Mouse (Mus musculus) retina, postnatal 7 days (tissue): Measurements from ENCODE around the gene Acp2.

Experiments used
- DNase-seq: peaks from one replicate; pipeline ENCODE4 v3.0.0-alpha.2; 2012; ENCODE audit warnings: low read depth, low spot score

Gene Acp2

DNA sequence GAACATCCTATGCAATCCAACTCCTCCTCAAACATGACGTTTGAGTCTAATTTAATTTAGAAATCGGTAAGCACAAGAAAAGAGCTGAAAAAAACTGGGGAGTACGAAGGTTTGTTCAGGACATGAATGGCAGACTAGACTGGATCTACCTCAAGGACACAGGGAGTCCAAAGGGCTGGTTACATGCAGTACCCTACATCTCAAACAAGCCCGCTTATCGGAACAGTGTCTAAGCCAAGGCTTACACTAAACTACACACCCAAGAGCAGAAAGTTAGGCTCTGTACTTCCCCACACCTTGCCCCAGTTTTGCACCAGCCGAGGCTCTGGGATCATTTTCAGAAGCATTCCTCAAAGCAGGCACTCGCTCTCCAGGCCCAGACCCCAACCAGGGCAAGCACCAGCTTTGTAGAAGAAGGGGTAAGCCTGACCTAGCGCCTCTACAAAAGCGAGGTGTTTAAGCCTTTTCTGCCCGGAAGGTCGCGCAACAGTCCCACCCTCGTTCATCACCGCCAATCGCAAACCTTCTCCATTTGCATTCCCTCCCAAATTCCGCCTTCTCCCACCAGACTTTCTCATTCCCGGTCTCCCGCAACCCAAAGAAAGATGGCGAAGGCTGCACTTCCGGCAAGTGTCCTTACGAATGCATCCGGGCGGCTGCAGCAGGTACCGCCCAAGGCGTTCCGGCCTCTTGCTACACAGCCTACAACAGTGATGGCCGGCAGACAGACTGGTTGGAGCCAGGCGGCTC, at the start of gene Acp2, which contains the start of gene Nr1h3:
Gene Acp2, plus strand, starts transcription at position 664 of the 750 bp plus-strand sequence.
Gene Nr1h3, minus strand, starts transcription at position 613 of the 750 bp plus-strand sequence.
- DNase-seq = peak; percentile 87

DNA sequence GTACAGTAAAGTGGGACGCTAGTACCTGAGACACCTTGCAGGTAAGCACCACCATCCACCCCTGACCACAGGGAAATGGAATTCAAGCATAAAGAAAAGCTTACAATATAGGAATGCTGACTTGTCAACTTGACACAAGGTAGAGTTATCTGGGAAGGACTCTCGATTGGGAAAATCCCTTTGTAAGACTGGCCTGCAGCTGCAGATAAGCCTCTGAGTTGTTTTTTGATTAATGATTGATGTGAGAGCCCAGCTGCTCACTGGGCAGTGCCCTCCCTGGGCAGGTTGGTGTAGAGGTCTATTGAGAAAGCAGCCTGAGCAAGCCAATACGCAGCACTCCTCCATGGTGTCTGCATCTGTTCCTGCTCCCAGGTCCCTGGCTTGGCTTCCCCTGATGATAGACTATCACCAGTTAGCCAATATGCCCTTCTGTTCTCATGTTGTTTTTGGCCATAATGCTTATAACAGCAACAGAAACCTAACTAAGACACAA, 49.8 kb upstream of the Acp2 start:
- no peak for DNase-seq

DNA sequence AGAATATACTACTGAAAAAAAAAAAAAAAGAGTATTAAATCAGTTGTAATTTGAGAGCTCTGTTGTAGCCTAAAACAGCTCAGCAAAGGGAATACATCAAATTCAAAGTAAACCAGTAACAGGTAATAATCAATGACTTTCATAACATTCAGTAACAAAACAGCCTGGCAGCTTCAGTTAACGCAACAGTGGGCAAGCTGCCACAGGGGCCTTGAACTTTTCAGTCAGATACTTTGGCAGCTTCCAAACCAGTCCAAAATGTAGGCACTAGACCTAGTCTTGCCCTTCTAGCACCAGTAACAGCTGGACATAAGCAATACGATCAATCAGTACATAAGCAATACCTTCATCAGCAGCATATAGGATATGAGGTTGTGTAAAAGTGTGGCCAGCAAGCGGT, 48.6 kb upstream of the Acp2 start:
- DNase-seq = no peak

DNA sequence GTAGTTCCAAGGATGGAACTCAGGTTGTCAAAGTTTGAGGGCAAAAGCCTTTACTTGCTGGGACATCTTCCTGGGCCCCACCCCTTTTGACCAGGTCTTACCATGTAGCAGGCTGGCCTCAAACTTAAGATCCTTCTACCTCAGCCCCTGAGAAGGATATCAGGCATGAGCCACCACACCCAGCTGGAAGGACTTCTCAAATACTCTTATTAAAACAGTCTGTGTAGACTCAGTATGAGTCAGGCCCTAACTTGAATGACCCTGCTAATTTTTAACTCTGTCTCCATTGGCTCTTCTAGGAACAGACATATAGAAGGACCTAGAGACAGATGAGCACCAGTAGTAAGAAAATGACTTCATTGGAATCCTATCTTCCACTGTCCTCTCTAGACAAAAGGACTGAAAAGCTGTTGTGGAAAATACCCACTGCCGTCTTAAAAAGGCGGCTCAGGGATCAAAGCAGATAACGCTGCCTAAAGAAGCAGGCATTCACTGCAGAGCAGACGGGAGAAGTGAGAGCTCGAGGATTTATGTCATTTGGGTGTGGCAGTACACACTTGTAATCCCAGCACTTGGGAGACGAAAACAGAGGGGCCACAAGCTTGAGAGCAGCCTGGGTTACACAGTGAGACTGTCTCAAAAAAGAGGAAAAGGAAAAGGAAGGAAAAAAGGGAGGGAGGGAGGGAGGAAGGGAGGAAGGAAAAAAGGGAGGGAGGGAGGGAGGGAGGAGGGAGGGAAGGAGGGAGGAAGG, 45.5 kb upstream of the Acp2 start:
- no peak for DNase-seq

DNA sequence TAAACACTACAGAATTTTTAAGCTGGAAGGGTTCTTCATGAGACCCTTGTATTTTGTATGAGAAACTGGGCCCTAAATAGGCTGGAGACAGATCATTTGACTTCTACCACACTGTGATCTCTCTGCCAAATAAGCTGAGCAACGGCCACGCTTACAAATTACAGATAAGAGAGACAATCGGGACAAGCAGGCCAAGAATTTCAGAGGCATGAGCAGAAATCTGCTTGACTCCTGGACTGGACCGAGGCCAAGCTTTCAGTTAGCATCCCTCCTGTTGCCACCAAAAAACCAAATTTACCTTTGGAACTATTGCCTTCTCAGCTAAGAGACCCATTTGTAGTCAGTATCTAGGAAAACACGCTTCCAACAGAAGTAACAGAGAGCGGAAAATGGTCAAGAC, 42.1 kb upstream of the Acp2 start:
- no peak for DNase-seq

DNA sequence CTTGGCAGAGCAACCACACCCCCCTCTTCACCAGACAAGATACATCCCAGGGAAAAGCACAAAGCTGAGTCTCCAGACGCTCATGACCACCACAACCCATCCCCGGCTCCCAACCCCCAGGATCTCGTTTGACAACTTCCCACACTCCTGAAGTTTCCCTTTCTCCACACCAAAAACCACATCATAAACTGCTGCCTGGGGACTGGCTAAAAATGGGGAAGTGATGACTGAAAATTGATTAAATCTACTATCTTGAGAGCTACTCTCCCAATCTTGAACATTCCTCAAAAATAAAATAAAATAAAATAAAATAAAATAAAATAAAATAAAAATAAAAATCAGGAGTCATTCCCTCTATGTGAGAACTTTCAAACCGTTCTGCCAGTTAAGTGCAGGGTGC, 39.7 kb upstream of the Acp2 start:
- no peak for DNase-seq

- DNase-seq = no peak
These were observed 39.2 kb upstream of the Acp2 start for GRCm38 (mm10) chr2:91163532-91163931.

DNA sequence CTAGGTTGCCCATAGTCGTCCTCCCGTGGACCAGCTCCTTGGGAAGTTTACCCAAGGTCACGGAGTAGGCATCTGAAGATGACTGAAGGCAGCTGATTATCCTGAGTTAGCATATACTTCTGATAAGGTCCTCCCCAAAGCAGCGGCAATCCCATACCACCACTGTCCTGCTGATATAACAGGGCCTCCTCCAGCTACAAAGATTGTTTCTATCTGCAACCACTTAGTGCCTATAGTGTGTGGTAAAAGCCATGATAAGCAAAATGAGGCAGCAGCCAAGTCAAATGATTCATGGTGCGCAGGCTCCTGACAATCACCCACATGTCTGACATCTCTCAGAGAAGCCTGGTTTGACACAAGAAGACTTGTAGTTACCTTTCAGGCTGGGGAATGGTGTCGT, 37.7 kb upstream of the Acp2 start:
- DNase-seq = no peak

- no peak for DNase-seq
These were observed 35.1 kb upstream of the Acp2 start for GRCm38 (mm10) chr2:91167629-91168028.

- DNase-seq = no peak
These were observed 32.9 kb upstream of the Acp2 start for GRCm38 (mm10) chr2:91169587-91170322.

- no peak for DNase-seq
These were observed 27.2 kb upstream of the Acp2 start for GRCm38 (mm10) chr2:91175490-91175889.

GRCm38 (mm10) chr2:91176234-91176633, 26.5 kb upstream of the Acp2 start:
- no peak for DNase-seq

- DNase-seq = no peak
These were observed 22.9 kb upstream of the Acp2 start for GRCm38 (mm10) chr2:91179825-91180224.

- no peak for DNase-seq
These were observed 22.0 kb upstream of the Acp2 start for GRCm38 (mm10) chr2:91180706-91181105.

DNA sequence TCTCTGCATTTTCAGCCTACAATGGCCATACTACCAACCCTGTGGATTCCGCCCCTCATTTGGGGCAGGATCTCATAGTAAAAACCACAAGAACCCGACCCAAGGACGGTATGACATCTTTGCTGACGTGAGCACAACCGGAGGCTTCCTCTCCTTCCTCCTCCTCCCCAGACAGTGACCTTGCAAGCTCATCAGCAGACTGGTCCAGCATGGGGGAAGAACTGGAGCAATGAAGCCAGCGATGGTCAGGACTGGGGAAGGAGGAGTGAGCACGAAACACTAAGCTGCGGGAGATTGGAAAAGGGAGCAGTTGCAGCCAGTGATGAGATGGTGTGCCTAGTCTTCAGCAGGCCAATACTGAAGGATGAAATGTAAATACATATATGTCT, 20.7 kb upstream of the Acp2 start:
- DNase-seq = no peak

- peak; percentile 85 for DNase-seq
These were observed 20.1 kb upstream of the Acp2 start for GRCm38 (mm10) chr2:91182405-91183147.

DNA sequence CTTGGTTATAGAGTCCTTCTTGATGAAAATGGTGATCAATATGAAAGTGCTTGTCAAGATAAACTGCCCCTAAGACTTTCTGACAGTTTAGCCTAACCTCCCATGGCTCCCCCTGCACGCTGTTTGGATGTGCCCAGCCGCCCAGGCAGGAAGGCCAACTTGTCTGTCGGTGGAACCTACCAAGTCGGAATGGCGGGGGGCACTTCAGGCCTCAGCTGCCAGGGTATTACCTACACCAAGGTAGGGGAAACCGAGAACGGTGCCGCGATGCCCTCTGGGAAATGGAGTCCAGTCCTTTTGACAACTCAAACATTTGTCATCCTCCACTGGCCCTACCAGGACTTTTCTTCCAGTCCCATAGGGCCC, 19.6 kb upstream of the Acp2 start:
- peak; percentile 93 for DNase-seq

DNA sequence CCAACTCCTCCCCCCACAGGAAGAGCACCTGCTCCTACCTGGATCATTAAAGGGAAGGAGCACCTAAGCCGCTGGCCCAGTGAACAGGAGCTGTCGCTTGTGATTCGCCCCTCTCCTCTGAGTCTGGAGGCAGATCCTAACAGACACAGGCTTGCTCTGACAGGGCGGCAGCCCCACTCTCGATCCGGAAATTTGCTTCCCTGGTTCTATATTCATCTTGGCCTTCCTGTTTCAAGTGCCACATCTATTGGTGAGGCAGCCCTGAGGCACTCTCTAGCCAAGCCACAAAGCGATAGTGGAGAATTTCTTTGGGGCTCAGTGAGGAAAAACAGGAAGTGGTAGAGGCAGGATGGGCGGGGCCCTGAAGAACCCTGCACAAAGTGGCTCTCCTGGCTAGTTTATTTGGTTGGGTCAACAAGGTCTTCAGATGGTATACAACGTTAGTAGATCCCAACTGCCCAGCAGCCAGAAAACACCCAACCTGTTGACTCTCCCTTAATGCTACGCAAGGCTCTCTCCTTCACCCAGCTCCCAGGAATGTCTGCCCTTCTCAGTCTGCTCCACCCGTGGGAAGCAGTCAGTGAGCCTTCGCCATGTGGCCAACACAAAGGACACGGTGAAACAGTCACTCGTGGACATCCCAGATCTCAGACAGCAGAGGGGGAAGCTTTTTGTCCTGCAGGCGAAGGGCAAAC, 18.8 kb upstream of the Acp2 start, which contains the start of gene Madd:
Gene Madd, minus strand, starts transcription at position 127 of the 695 bp plus-strand sequence.
- no peak for DNase-seq

DNA sequence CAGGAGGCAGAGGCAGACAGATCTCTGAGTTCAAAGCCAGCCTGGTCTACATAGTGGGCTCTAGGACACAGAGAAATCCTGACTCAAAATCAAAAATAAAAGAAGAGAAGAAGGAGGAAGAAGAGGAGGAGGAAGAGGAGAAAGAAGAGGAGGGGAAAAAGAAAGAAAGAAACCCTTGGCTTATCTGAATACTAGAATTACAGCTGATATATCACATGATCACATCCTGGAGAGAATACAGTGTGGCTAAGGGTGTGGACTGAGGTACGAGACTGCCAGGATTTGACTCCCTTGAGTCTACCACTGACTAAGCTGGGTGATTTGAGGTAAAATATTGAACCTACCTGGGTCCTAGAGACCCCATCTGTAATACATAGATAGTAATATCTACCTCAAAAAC, 16.5 kb upstream of the Acp2 start:
- DNase-seq = no peak

DNA sequence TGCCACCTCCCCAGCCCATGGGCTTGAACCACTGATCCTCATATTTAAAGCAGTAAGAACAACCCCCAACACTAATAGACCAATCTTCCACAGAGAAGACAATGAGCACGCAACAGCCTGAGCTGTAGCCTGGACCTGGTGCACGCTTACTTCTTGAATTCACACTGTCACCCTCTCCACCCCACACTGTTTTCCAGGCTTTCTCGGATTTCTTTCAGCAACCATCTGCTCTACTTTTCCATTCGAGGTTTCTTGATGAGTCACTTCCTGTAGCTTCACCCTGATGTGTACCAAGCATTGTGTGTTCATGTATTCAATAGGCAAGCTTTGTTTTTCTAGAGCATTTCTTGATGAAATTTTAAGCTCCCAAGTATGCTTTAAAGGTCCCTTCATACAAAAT, 15.3 kb upstream of the Acp2 start:
- no peak for DNase-seq

- DNase-seq = no peak
These were observed 12.2 kb upstream of the Acp2 start for GRCm38 (mm10) chr2:91190501-91190900.
